Mouse (Mus musculus) ovary, postnatal 36 days (tissue): ENCODE measurements around the gene Enthd1.

ENCODE experiments used
- DNase-seq: peaks from one replicate; pipeline ENCODE4 v3.0.0; 2022; ENCODE audit warnings: low spot score, mixed read lengths

Gene Enthd1

GRCm38 (mm10) chr15:80483041-80483705 lies 81.8 kb downstream of the Enthd1 start:
- no peak for DNase-seq

GRCm38 (mm10) chr15:80482348-80482747 lies 82.6 kb downstream of the Enthd1 start:
- no peak for DNase-seq

GRCm38 (mm10) chr15:80474429-80475002 lies 90.4 kb downstream of the Enthd1 start:
- DNase-seq = no peak

- no peak for DNase-seq
Measured at GRCm38 (mm10) chr15:80467876-80468275, 97.1 kb downstream of the Enthd1 start.

GRCm38 (mm10) chr15:80462106-80462505 lies 102.8 kb downstream of the Enthd1 start:
- DNase-seq = no peak

- no peak for DNase-seq
Measured at GRCm38 (mm10) chr15:80461446-80461845, 103.5 kb downstream of the Enthd1 start.

- DNase-seq = no peak
Measured at GRCm38 (mm10) chr15:80460011-80460410, 104.9 kb downstream of the Enthd1 start.

GRCm38 (mm10) chr15:80457984-80458383 lies 107.0 kb downstream of the Enthd1 start:
- DNase-seq = no peak

GRCm38 (mm10) chr15:80454486-80454885 lies 110.5 kb downstream of the Enthd1 start:
- no peak for DNase-seq

GRCm38 (mm10) chr15:80452425-80452824 lies 112.5 kb downstream of the Enthd1 start:
- DNase-seq = no peak

- DNase-seq = no peak
Measured at GRCm38 (mm10) chr15:80445956-80446687, 118.8 kb downstream of the Enthd1 start.

GRCm38 (mm10) chr15:80440195-80440594 lies 124.8 kb downstream of the Enthd1 start:
- DNase-seq = no peak

- DNase-seq = no peak
Measured at GRCm38 (mm10) chr15:80438423-80438822, 126.5 kb downstream of the Enthd1 start.

GRCm38 (mm10) chr15:80437996-80438395 lies 127.0 kb downstream of the Enthd1 start:
- no peak for DNase-seq

- DNase-seq = no peak
Measured at GRCm38 (mm10) chr15:80436961-80437360, 128.0 kb downstream of the Enthd1 start.

- DNase-seq = no peak
Measured at GRCm38 (mm10) chr15:80430324-80430723, 134.6 kb downstream of the Enthd1 start.

- no peak for DNase-seq
Measured at GRCm38 (mm10) chr15:80418146-80418545, 146.8 kb downstream of the Enthd1 start.

GRCm38 (mm10) chr15:80417066-80417465 lies 147.9 kb downstream of the Enthd1 start:
- DNase-seq = no peak

- no peak for DNase-seq
Measured at GRCm38 (mm10) chr15:80415132-80415531, 149.8 kb downstream of the Enthd1 start.

GRCm38 (mm10) chr15:80413988-80414721 lies 150.8 kb downstream of the Enthd1 start:
- peak; percentile 38 for DNase-seq

- DNase-seq = no peak
Measured at GRCm38 (mm10) chr15:80413070-80413469, 151.9 kb downstream of the Enthd1 start.

- no peak for DNase-seq
Measured at GRCm38 (mm10) chr15:80410661-80411060, 154.3 kb downstream of the Enthd1 start.

GRCm38 (mm10) chr15:80407873-80408272 lies 157.1 kb downstream of the Enthd1 start:
- DNase-seq = no peak
